Mouse (Mus musculus): ENCODE results near the gene Chst4. TPM values are rescaled to one million over a fixed set of nuclear protein-coding genes. Genes with fewer than 3 reads are reported as not detected.

Chst4 gene
- total and polyA plus RNA-seq, 3 experiments, result not detected

- in situ Hi-C loops (cut with MboI; ENCODE audit: low pct_ligation_motif_present, low pct_unique_long_range_greater_than_20kb, low sequenced_read_pairs) (loop anchor here (10.0 kb wide), 1 partner anchor 50 kb away; no protein-coding TSS in a partner anchor), dilution Hi-C loops (cut with MboI; ENCODE audit: extremely low pct_ligation_motif_present, extremely low pct_unique_long_range_greater_than_20kb, low sequenced_read_pairs) (no loop called here)
Observed at GRCm38 (mm10) chr8:110064606-110065365, 25.2 kb upstream of the Chst4 start.

GRCm38 (mm10) chr8:110064161-110064560, 24.6 kb upstream of the Chst4 start:
- no peak overlapping the region for H3K27ac ChIP-seq (ENCODE audit: insufficient read depth, low read depth)
- H3K4me3 ChIP-seq (replicated peaks in 1 of 3; ENCODE audit: low read depth in 2 of 3, low read length in 2 of 3, poor library complexity in 1 of 3), result no peak overlapping the region
- no peaks in the 10 kb centered on the region for H3K36me3 ChIP-seq (replicated peaks in 1 of 2; ENCODE audit: control insufficient read depth in 1 of 2, insufficient read depth in 1 of 2, low read length in 1 of 2)
- dilution Hi-C loops (cut with MboI; ENCODE audit: extremely low pct_ligation_motif_present, extremely low pct_unique_long_range_greater_than_20kb, low sequenced_read_pairs) (no loop called here), in situ Hi-C loops (cut with MboI; ENCODE audit: low pct_ligation_motif_present, low pct_unique_long_range_greater_than_20kb, low sequenced_read_pairs) (loop anchor here (10.0 kb wide), 1 partner anchor 49 kb away; no protein-coding TSS in a partner anchor)
- no peak for DNase-seq (ENCODE audit: extremely low read depth)
- H3K27me3 ChIP-seq (replicated peaks), result no peaks in the 10 kb centered on the region
- no peaks in the 10 kb centered on the region; the same call in 1 of the 2 replicates for H3K79me2 ChIP-seq (replicated peaks; ENCODE audit: control insufficient read depth, extremely low read depth, insufficient read depth, poor library complexity, severe bottlenecking)
- TF ChIP-seq CHD1 (IDR thresholded peaks at IDR 0.05; ENCODE audit: low read depth, low read length) (no peak), TCF12 (IDR thresholded peaks at IDR 0.05; ENCODE audit: low read depth, low read length) (no peak), ETS1 (conservative IDR thresholded peaks at IDR 0.05; ENCODE audit: low read depth, low read length) (no peak), HCFC1 (IDR thresholded peaks at IDR 0.05; ENCODE audit: low read depth, low read length) (no peak), USF1 (IDR thresholded peaks at IDR 0.05; ENCODE audit: low read depth, low read length) (no peak), RCOR1 (conservative IDR thresholded peaks at IDR 0.05; ENCODE audit: low read depth, low read length) (no peak), MAFK (IDR thresholded peaks at IDR 0.05; ENCODE audit: insufficient replicate concordance, low read length) (no peak), NRF1 (IDR thresholded peaks at IDR 0.05; ENCODE audit: low read depth, low read length) (no peak), TBP (conservative IDR thresholded peaks at IDR 0.05; ENCODE audit: low read depth, low read length) (no peak), E2F4 (IDR thresholded peaks at IDR 0.05; ENCODE audit: insufficient replicate concordance, low read depth, low read length) (no peak), CTCF (conservative IDR thresholded peaks at IDR 0.05 in 1 of 2, IDR thresholded peaks at IDR 0.05 in 1 of 2; ENCODE audit: low read depth in 2 of 2, low read length in 2 of 2) (no peak), SMC3 (IDR thresholded peaks at IDR 0.05; ENCODE audit: low read depth, low read length) (no peak), ZMIZ1 (IDR thresholded peaks at IDR 0.05; ENCODE audit: low read depth, low read length) (no peak), UBTF (IDR thresholded peaks at IDR 0.05; ENCODE audit: low read depth, low read length) (no peak), CHD2 (IDR thresholded peaks at IDR 0.05; ENCODE audit: low read length) (no peak), MEF2A (IDR thresholded peaks at IDR 0.05; ENCODE audit: borderline replicate concordance, low read depth, low read length) (no peak), BHLHE40 (IDR thresholded peaks at IDR 0.05; ENCODE audit: low read depth, low read length) (no peak), NELFE (IDR thresholded peaks at IDR 0.05; ENCODE audit: low read depth, low read length) (no peak), ZNF384 (IDR thresholded peaks at IDR 0.05; ENCODE audit: low read depth, low read length) (no peak)
- H3K4me1 ChIP-seq (ENCODE audit: control insufficient read depth in 1 of 2, insufficient read depth in 2 of 2), result no peaks in the 10 kb centered on the region
- H3K9ac ChIP-seq (ENCODE audit: insufficient read depth, low read depth), result no peak overlapping the region
- H3K4me2 ChIP-seq (ENCODE audit: insufficient read depth, low read depth, poor library complexity, severe bottlenecking), result no peak overlapping the region
- peaks cover 10% of the 10 kb centered on the region for H3K9me3 ChIP-seq (replicated peaks; ENCODE audit: low read length)

More at GRCm38 (mm10) chr8:110064606-110065365, 25.2 kb upstream of the Chst4 start:
- no peaks in the 10 kb centered on the region for H3K36me3 ChIP-seq (replicated peaks in 1 of 2; ENCODE audit: control insufficient read depth in 1 of 2, insufficient read depth in 1 of 2, low read length in 1 of 2)
- no peaks in the 10 kb centered on the region for H3K4me1 ChIP-seq (ENCODE audit: control insufficient read depth in 1 of 2, insufficient read depth in 2 of 2)
- H3K9ac ChIP-seq (ENCODE audit: insufficient read depth, low read depth), result no peak overlapping the region
- no peak overlapping the region for H3K27ac ChIP-seq (ENCODE audit: insufficient read depth, low read depth)
- H3K4me2 ChIP-seq (ENCODE audit: insufficient read depth, low read depth, poor library complexity, severe bottlenecking), result no peak overlapping the region
- TF ChIP-seq MEF2A (IDR thresholded peaks at IDR 0.05; ENCODE audit: borderline replicate concordance, low read depth, low read length) (no peak), ZNF384 (IDR thresholded peaks at IDR 0.05; ENCODE audit: low read depth, low read length) (no peak), POLR2A (IDR thresholded peaks at IDR 0.05; ENCODE audit: low read depth, low read length) (no peak), TBP (conservative IDR thresholded peaks at IDR 0.05; ENCODE audit: low read depth, low read length) (no peak), ZMIZ1 (IDR thresholded peaks at IDR 0.05; ENCODE audit: low read depth, low read length) (no peak)
- H3K79me2 ChIP-seq (replicated peaks; ENCODE audit: control insufficient read depth, extremely low read depth, insufficient read depth, poor library complexity, severe bottlenecking), result no peaks in the 10 kb centered on the region; the same call in 1 of the 2 replicates
- no peak for DNase-seq (ENCODE audit: extremely low read depth)
- H3K27me3 ChIP-seq (replicated peaks), result no peaks in the 10 kb centered on the region
- H3K4me3 ChIP-seq (replicated peaks in 1 of 3; ENCODE audit: low read depth in 2 of 3, low read length in 2 of 3, poor library complexity in 1 of 3), result no peak overlapping the region
- peaks cover 10% of the 10 kb centered on the region for H3K9me3 ChIP-seq (replicated peaks; ENCODE audit: low read length)
